Mouse (Mus musculus) midbrain, postnatal 0 days (tissue): ENCODE data around the gene Cyp2c68. TPM values are rescaled to one million over a fixed set of nuclear protein-coding genes. Genes with fewer than 3 reads are reported as not detected.
"Not testable (repeated sequence)": the region's sequence is repeated elsewhere in the genome, so short reads cannot be mapped to it uniquely, and the experiment has no call there.

ENCODE experiments used
- ATAC-seq: fragments of 200-750 bp; cut with Nextera tagmentation; 2 replicates; pipeline ENCODE4 v1.8.0; 2017; ENCODE audit warnings: moderate number of reproducible peaks, mild to moderate bottlenecking, moderate TSS enrichment, moderate library complexity; ENCODE audit not compliant: low FRiP score
- DNase-seq: peaks from one replicate; pipeline ENCODE4 v3.0.0-alpha.2; 2015; ENCODE audit warnings: low spot score
- H3K27ac ChIP-seq: fragments of 300-500 bp; sonication (generic); 2 replicates; pipeline ENCODE4 v1.5.1; 2014; ENCODE audit warnings: low read depth, mild to moderate bottlenecking, low read length, mixed read lengths
- H3K27me3 ChIP-seq: fragments of 300-500 bp; sonication (generic); 2 replicates; pipeline ENCODE4 v1.6.1; 2014; ENCODE audit warnings: low read length, control low read depth, mixed read lengths; ENCODE audit not compliant: insufficient read depth
- H3K36me3 ChIP-seq: fragments of 300-500 bp; sonication (generic); 2 replicates; pipeline ENCODE4 v1.6.1; 2014; ENCODE audit warnings: low read length, control low read depth, mixed read lengths; ENCODE audit not compliant: insufficient read depth
- H3K4me1 ChIP-seq: fragments of 300-500 bp; sonication (generic); 2 replicates; pipeline ENCODE4 v1.6.1; 2014; ENCODE audit warnings: mild to moderate bottlenecking, control low read depth, antibody characterized with exemption, low read length, mixed read lengths; ENCODE audit not compliant: insufficient read depth
- H3K4me2 ChIP-seq: fragments of 300-500 bp; sonication (generic); 2 replicates; pipeline ENCODE4 v1.6.1; 2014; ENCODE audit warnings: low read depth, mild to moderate bottlenecking, low read length, mixed read lengths; ENCODE audit not compliant: poor library complexity, severe bottlenecking
- H3K4me3 ChIP-seq: fragments of 300-500 bp; sonication (generic); 2 replicates; pipeline ENCODE4 v1.5.1; 2014; ENCODE audit warnings: low read depth, mild to moderate bottlenecking, low read length, moderate library complexity
- H3K9ac ChIP-seq: fragments of 300-500 bp; sonication (generic); replicated peaks from 2 replicates; pipeline ENCODE4 v1.6.1; 2014; ENCODE audit warnings: mild to moderate bottlenecking, low read length, moderate library complexity, mixed read lengths; ENCODE audit not compliant: poor library complexity, severe bottlenecking
- H3K9me3 ChIP-seq: fragments of 300-500 bp; sonication (generic); 2 replicates; pipeline ENCODE4 v1.6.1; 2016; ENCODE audit warnings: low read length, control low read depth
- CTCF ChIP-seq: IDR thresholded peaks from 2 replicates; pipeline ENCODE4 v1.5.1; 2016; ENCODE audit warnings: antibody characterized with exemption, mild to moderate bottlenecking
- WGBS: fragments of 180-500 bp; shearing (Covaris S2); extraction: QIAGEN DNeasy Blood & Tissue Kit; methylation state at CpG from one replicate; pipeline ENCODE4 v1.1.7; 2014; 5-methylcytosine and 5-hydroxymethylcytosine counted together
- polyA plus RNA-seq: library from polyadenylated mRNA; unstranded; fragments of >200 nt; fragmentation: Nextera tagmentation; extraction: Ambion mirVana; gene quantifications from 2 replicates; pipeline ENCODE4 v1.2.1, GENCODE M21; 2015
- total RNA-seq: library from RNA; depleted of rRNA; stranded (reverse); fragments of >200 nt; gene quantifications from 2 replicates; pipeline ENCODE4 v1.2.3, GENCODE M21; 2014; rRNA removed

Gene Cyp2c68
- total and polyA plus RNA-seq, 2 experiments from 2014 or later = not detected

GRCm38 (mm10) chr19:39652381-39652780 is 88.5 kb downstream of the Cyp2c68 start:
- ATAC-seq (no peak), DNase-seq (no peak)
- no peaks in the 10 kb centered on the region for H3K27me3 ChIP-seq
- H3K4me3 ChIP-seq = no peak overlapping the region
- no peak overlapping the region for H3K4me2 ChIP-seq
- no peaks in the 10 kb centered on the region for H3K4me1 ChIP-seq
- H3K27ac ChIP-seq = no peak overlapping the region
- no peak overlapping the region for H3K9ac ChIP-seq
- no peak for TF ChIP-seq CTCF
- no peaks in the 10 kb centered on the region for H3K36me3 ChIP-seq
- H3K9me3 ChIP-seq = peaks cover 3% of the 10 kb centered on the region; the same call in 1 of the 2 replicates
- WGBS = 52% methylated on average over 1 of the region's 1 CpGs

DNA sequence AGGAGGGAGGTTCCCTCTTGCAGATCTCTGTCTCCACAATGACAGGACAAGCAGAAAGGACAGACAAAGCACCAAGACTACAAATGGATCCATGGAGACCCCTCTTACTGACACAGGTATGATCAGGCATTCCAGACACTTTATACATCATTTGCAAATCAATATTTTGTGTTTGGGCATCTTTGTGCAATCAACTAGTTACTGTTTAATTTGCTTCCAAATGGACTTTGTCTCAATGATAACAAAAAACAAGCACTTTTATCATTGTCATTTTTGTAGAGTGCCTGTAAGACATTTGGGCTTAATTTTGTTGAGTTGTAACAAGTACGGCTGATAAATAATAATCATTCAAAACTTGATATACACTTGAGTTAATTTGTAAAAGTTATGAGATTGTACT is 91.9 kb downstream of the Cyp2c68 start, which contains the start of gene Cyp2c67:
Cyp2c67 (minus strand) TSS at position 114 of the 400 bp plus-strand sequence.
- H3K27me3 ChIP-seq = no peaks in the 10 kb centered on the region
- no peak within 1 kb of the TSS for H3K4me2 ChIP-seq
- WGBS = 80% methylated on average over 1 of the region's 1 CpGs
- no peak for TF ChIP-seq CTCF
- no peak within 1 kb of the TSS for H3K9ac ChIP-seq
- DNase-seq (no peak), ATAC-seq (no peak)
- H3K4me1 ChIP-seq = no peaks in the 10 kb centered on the region
- peaks cover 3% of the 10 kb centered on the region; the same call in 1 of the 2 replicates for H3K9me3 ChIP-seq
- no peak within 1 kb of the TSS for H3K27ac ChIP-seq
- H3K4me3 ChIP-seq = no peak within 1 kb of the TSS
- no peaks in the 10 kb centered on the region for H3K36me3 ChIP-seq

- no peak for TF ChIP-seq CTCF
- Histone ChIP-seq H3K4me2 (no peak overlapping the region), H3K4me1 (no peaks in the 10 kb centered on the region), H3K36me3 (no peaks in the 10 kb centered on the region), H3K9me3 (no peaks in the 10 kb centered on the region), H3K4me3 (no peak overlapping the region), H3K9ac (no peak overlapping the region), H3K27ac (no peak overlapping the region), H3K27me3 (no peaks in the 10 kb centered on the region)
- no peak for ATAC-seq
- 91% methylated on average over 9 of the region's 9 CpGs for WGBS
- DNase-seq = no peak
These were observed 93.3 kb downstream of the Cyp2c68 start for GRCm38 (mm10) chr19:39647519-39647918.

DNA sequence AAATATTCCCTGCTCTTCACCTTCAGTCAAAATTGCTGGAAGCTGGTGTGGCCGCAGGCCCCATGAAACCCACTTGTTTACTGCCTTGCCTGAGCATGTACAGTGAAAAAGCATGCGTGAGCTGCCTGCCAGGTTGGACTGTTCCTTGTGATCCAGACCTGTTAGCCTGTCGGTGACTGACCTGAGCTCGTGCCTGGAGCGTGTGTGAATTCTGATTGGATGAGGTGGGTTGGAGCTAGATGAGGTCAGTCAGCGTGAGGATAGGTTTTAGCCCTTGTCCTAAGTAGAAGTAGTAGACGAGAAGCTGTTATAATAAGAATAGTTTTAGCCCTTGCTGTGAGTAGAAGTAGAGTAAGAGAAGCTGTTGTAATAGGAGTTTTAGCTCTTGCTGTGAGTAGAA is 96.3 kb downstream of the Cyp2c68 start:
- not testable (repeated sequence) for H3K4me3 ChIP-seq, H3K9ac ChIP-seq, DNase-seq, H3K36me3 ChIP-seq, H3K4me2 ChIP-seq, H3K27ac ChIP-seq, ATAC-seq, H3K27me3 ChIP-seq, H3K9me3 ChIP-seq, H3K4me1 ChIP-seq
- WGBS = 90% methylated on average over 7 of the region's 7 CpGs

Other genes with a start within 250 kb of the Cyp2c68 start
- gene Cyp2c39, start 230.2 kb downstream of the Cyp2c68 start, total RNA-seq = not detected in 2 replicates
- not detected in 2 replicates for gene Cyp2c39, start 230.2 kb downstream of the Cyp2c68 start, polyA plus RNA-seq
- gene Cyp2c67, start 92.0 kb downstream of the Cyp2c68 start, total RNA-seq = not detected in 2 replicates
- gene Cyp2c67, start 92.0 kb downstream of the Cyp2c68 start, polyA plus RNA-seq = not detected in 2 replicates
- gene Cyp2c40, start 71.8 kb upstream of the Cyp2c68 start, total RNA-seq = not detected in 2 replicates
- gene Cyp2c40, start 71.8 kb upstream of the Cyp2c68 start, polyA plus RNA-seq = not detected in 2 replicates
- gene Cyp2c69, start 145.7 kb upstream of the Cyp2c68 start, total RNA-seq = not detected in 2 replicates
- gene Cyp2c69, start 145.7 kb upstream of the Cyp2c68 start, polyA plus RNA-seq = not detected in 2 replicates